Mouse (Mus musculus) CD4-positive, CD25-positive, alpha-beta regulatory T cell (primary cell): ENCODE data around the gene Cenpl. TPM values are rescaled to one million over a fixed set of nuclear protein-coding genes. Genes with fewer than 3 reads are reported as not detected.

Source experiments
- polyA plus RNA-seq: library from polyadenylated mRNA; unstranded; fragments of 100-300 nt; shearing (Covaris generic); gene quantifications from one replicate; pipeline ENCODE4 v1.2.1, GENCODE M21; 2017

Cenpl gene
- polyA plus RNA-seq = 12.5 TPM

DNA sequence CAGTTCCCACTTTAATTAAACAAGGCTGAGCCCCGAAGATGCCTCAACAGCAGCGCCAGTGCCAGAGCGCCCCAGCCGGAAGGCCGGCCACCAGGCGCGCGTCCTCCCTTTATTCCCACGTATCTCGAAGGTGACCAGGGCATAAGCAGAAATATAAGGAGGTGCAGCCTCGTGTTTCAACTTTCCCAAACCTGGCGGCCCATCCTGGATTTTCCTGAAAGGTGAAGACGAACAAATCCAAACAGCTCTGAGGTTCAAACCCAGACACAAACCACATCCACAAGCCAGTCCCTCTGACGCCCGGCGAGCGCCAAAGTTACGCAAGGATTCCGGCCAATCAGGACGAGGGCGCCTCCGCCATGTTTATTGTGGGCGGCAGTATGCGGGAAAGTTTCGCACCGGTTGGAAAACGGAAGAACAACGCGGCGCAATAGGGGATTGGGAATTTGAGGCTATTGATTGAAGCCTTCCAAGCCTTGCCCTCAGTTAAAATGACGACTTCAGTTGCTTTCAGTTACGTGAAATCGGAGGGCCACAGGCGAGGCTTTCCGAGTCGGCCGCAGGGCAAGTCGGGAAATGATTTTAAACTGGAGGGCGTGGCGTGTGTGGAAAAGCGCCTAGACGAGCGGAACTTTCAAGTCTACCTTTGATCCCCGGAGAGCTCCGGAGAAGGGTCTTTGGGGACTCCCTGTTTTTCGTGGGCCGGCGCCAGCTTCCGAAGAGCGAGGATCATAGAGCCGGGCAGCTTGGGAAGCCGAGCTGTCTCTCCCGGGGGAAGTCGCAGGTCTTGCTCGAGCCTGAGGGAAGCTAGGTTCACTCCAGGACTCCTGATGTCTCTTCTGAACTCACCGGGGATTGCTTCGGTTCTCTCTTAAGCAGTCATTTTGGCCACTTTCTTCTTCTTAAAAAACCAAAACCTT, at the start of gene Cenpl, which contains the start of gene Dars2:
TSS of gene Cenpl (plus strand) at position 362 of the 920 bp plus-strand sequence.
TSS of gene Dars2 (minus strand) at position 307 of the 920 bp plus-strand sequence.

DNA sequence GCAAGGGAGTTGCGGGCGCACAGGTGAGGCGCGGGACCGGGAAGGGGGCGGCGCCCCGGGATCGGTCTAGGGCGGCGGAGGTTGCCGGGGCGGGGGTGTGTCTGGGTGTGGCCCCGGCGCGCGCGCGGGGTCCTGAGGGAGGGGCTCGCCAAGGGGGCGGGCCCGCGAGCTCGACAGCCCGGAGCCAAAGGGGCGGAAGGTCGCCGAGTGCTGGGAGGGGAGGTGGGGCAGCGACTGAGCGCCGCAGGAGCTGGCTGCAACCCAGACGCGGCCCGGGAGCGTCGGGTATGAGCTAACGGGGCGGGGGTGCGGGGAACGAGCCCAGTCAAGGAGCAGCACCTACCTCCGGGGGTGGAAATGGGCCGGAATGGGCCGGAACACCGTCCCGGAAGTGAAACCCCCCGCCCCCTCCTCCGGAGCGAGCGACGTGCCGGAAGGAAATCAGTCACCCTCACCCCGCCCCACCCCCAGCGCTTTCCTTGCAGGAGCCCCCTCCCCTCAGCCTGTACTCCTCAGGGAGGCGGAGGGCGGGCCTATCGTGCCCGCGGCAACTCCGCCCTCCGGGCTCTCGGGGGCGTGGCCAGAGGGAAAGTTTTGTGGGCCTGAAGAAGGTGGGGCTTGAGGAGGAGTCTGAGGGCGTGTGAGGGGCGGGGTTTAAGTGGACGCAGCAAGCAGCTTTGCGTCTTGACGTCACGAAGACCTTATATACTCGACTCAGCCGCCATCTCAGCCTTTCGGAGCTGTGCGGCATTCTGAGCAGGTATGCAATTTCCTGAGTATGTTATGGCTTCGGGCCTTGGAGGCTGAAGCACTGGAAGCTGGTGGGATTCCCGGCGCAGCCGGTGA, 35.9 kb upstream of the Cenpl start, which contains the start of gene Zbtb37:
TSS of gene Zbtb37 (minus strand) at position 415 of the 846 bp plus-strand sequence.

DNA sequence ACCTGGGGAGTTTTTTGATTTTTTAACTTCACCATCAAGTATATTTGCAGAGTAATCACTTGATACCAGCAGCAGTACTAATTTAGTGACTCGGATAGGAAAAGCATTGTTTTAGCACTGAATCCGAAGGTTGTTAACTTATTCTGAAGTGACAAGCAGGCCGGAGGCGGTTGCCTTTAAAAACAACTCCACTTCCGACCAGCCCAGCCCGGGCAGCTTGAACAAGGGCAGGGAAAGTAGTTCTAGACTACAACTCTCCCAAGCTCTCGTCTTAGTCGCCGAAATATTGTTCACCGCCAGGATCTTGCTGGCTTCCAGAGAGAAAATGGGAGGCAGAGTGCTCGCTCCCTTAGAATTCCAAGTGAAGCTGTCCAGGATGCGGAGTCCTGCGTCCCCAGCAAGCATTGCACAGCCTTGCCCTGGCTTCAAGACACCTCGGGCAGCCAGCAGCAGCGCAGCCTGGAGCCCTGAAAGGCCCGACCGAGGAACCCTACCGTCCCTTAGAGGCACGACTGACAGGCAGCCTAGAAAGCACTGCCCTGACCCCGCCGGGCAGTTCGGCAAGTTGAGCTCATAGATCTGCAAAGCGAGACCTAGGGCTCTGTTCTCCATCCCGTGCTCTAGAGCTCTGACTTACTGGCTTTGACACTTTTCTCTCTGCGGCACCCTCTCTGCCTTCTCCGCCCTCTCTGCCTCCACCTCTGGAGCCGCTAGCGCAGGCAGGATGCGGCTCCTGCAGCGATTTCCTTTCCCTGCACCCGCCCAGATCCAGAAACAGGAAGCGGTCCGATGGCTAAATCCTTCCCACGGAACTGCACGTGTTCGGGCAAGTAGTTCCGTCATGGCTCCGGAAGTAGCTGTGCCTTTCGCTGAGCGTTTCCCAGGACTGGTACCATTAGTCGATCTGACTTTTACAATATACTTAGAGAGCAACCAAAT, 60.5 kb downstream of the Cenpl start, which contains the start of gene Klhl20:
TSS of gene Klhl20 (minus strand) at position 786 of the 939 bp plus-strand sequence.

Other genes starting within 250 kb of the Cenpl start
- 15.0 TPM for gene Rc3h1, start 164.3 kb upstream of the Cenpl start, polyA plus RNA-seq
- gene Serpinc1, start 92.1 kb upstream of the Cenpl start, polyA plus RNA-seq = 7.5 TPM
- 11.5 TPM for gene Zbtb37, start 35.9 kb upstream of the Cenpl start, polyA plus RNA-seq
- gene Dars2, start 55 bp upstream of the Cenpl start, polyA plus RNA-seq = 17.1 TPM
- 32.3 TPM for gene Klhl20, start 60.8 kb downstream of the Cenpl start, polyA plus RNA-seq
- gene Ankrd45, start 72.0 kb downstream of the Cenpl start, polyA plus RNA-seq = not detected
- not detected for gene Tex50, start 88.6 kb downstream of the Cenpl start, polyA plus RNA-seq
- 260 TPM for gene Prdx6, start 180.5 kb downstream of the Cenpl start, polyA plus RNA-seq